Mouse (Mus musculus): ENCODE measurements around the gene Gm45521.

DNA sequence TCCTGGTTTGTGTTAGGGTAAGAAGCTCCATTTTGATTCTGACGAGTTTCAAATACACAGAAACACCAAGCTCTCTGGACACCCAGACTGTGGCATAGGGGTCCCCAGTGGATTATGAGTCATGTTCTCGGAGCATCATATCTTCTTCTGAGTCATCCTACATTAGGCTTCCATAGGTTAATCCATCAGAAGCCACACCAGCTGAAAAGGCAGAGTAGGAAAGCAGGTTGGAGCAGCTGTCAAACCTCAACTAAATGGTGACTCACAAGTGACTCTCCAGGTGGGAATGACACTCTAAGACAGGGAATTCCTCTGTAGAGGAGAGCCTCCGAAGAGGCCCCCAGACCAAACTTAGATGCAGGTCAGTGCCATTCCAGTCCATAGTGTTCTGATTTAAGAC, 41.9 kb downstream of the Gm45521 start:
- TF ChIP-seq USF1 (IDR thresholded peaks at IDR 0.05; ENCODE audit: low read depth) (no peak), MAX (IDR thresholded peaks at IDR 0.05; ENCODE audit: low read depth) (no peak), MYOD1 (IDR thresholded peaks at IDR 0.05; ENCODE audit: control insufficient read depth in 1 of 3, insufficient read length in 2 of 3, low read depth in 2 of 3) (peak in 2 of 3 experiments; percentile 35 to 74), POLR2A (IDR thresholded peaks at IDR 0.05; ENCODE audit: insufficient read length, low read depth) (no peak), E2F4 (IDR thresholded peaks at IDR 0.05; ENCODE audit: insufficient read depth) (no peak), TCF12 (IDR thresholded peaks at IDR 0.05; ENCODE audit: insufficient read depth, poor library complexity, severe bottlenecking) (no peak), POLR2AphosphoS2 (IDR thresholded peaks at IDR 0.05; ENCODE audit: insufficient read length, low read depth) (no peak), MYOG (IDR thresholded peaks at IDR 0.05; ENCODE audit: control insufficient read depth in 1 of 3, insufficient read depth in 1 of 3, insufficient read length in 2 of 3, low read depth in 2 of 3) (no peak), CEBPB (IDR thresholded peaks at IDR 0.05; ENCODE audit: insufficient read depth, poor library complexity, severe bottlenecking) (no peak), SRF (IDR thresholded peaks at IDR 0.05; ENCODE audit: control insufficient read depth, insufficient read length, low read depth) (no peak), REST (IDR thresholded peaks at IDR 0.05; ENCODE audit: insufficient read depth, insufficient read length) (no peak), TCF3 (IDR thresholded peaks at IDR 0.05; ENCODE audit: insufficient read length, low read depth) (no peak)

Data from myocyte (in vitro differentiated cells).